Mouse (Mus musculus): ENCODE results near the gene Apopt1. TPM values are rescaled to one million over a fixed set of nuclear protein-coding genes. Genes with fewer than 3 reads are reported as not detected.
A peak's percentile ranks its signal among the peaks of the same experiment; 100 is the strongest.

The Apopt1 gene
- total RNA-seq, 2 experiments from 2014 or later = 36.9 to 37.0 TPM

DNA sequence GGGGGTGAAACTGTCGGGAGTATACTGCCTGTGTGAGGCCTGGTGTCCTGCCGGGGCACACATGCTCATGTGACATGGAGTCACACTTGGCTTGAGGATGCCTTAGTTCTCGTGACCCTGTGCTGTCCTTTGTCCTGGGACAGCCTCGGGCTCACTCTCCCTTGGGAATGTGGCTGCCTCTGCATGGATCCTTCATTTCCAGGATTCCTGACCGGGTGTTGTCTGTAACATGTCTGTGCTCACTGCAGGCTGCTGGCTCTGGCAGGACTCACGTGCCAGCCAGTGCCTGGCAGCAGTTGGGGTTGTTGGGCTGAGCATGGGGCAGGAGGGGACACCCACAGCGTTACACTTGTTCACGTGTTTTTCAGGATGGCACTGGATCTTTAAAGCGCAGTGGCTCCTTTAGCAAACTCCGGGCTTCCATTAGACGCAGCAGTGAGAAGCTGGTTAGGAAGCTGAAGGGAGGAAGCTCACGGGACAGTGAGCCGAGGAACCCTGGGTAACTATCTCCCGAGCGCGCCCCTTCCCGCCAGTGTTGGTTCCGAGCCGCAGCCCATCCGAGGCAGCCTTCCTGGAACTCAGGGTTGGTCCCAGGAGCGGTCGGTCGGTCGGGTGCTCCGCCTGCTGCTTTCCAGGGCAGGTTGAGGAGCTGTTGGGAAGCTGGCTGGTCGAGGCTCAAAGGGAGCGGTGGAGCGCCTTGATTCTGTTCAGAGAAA lies 82.3 kb downstream of the Apopt1 start:
- peak; percentile 54 to 74 for DNase-seq
- intact Hi-C loops (cut with DNase I) = no loop called here

DNA sequence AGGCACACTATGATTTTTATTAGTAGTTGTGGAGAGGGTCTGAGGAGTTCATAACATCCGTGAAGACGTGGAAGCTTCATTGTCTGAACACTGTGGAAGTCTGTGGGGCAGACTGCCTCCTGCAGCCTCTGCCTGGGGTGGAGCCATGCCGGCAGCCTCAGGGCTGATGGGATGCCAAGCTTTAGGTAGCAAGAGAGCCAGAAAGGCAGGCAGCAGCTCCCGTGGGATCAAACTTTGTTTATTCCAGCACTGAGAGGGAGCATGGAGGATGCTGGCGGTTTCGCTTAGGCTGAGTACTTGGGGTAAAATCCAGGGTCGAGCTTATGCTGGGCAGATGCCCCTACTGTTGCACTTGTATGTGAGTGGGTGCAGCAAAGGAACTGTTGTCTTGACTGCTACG lies 84.2 kb downstream of the Apopt1 start:
- intact Hi-C loops (cut with DNase I) = no loop called here
- DNase-seq = no peak

DNA sequence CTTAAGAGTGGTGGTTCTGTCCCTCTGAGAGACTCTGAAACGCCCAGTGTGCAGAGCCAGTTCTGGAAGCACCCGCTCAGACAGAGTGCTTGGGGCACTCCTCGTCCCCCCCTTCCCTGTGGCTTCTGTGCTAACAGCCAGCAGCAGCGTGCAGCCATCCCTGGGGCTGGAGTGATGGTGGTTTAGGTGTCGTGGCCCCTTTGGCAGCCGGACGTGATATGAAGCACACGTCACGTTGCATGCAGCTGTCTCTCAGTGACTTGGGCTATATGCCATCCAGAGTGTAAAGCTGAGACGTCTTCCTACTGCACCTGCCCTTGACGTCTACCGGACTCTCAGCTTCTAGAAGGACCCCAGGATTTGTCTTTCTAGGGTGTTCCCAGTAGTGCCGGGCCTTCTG lies 85.4 kb downstream of the Apopt1 start:
- intact Hi-C loops (cut with DNase I) = no loop called here
- no peak for DNase-seq

DNA sequence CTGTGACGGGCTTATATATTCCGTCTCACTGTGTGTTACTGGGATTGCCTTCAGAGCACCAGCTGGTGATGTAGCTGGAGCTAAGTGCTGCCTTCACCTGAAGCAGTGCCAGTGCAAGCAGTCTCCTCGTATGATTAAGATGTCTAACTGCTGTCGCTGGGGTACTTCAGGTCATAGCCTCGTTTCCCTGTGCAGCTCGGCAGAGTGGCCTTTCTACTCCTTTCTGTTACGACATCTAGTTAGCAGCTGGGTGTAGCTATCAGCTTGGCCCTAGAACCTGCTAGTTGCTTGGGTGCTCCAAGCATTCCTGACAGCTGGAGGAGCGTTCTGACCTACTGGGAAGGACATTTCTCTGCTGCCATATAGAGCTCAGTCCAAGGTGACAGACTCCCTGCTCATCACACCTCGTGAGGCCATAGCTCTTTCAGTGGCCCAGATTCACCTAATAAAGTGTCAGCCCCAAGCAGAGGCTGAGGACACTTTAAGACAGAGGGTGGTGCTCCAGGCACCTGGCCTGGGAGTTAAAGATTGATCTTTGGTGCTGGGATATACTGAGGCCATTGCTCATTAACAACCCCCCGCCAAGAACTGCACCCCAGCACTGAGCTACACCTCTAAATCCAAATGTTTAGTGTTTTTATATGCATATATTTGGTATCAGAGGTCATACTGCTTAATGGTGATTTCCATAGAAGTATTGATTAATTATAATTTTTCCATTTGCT lies 87.6 kb downstream of the Apopt1 start:
- no peak for DNase-seq

DNA sequence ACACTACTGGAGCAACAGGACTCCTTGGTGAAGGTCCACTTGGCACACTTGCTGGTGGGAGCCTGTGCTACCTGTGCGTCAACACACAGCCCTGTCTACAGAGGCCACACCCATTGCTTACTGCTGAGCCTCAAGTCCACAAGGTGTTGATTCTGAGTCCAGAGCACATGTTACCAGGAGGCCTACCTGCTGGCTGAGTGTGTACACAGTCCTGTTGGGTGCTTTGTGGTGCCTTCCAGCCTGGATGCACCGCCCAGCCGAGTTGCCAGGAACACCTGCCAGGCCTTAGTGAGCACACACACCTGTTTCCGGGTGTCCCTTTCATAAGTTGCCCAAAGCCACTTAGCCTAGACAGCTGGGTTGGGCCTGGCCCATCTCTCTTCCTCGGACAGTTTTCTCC lies 90.5 kb downstream of the Apopt1 start:
- intact Hi-C loops (cut with DNase I) = no loop called here
- no peak for DNase-seq

More for the DNA sequence above, 87.6 kb downstream of the Apopt1 start:
- intact Hi-C loops (cut with DNase I) = no loop called here

Other genes starting within 250 kb of the Apopt1 start
- gene Gm266, start 227.4 kb upstream of the Apopt1 start, total RNA-seq (2021) = 1 to 10 TPM; 1.2 to 1.7 TPM
- 100 to 1,000 TPM; 155 to 167 TPM for gene Eif5, start 175.2 kb upstream of the Apopt1 start, total RNA-seq (2021)
- gene Mark3, start 138.7 kb upstream of the Apopt1 start, total RNA-seq (2021) = 10 to 100 TPM; 65.2 to 72.1 TPM
- 100 to 1,000 TPM in 1 of 2 experiments, 10 to 100 TPM in 1; 98.4 to 117 TPM for gene Ckb, start 40.9 kb upstream of the Apopt1 start, total RNA-seq (2021)
- 1 to 10 TPM; 3.3 to 4.7 TPM for gene Trmt61a, start 35.2 kb upstream of the Apopt1 start, total RNA-seq (2021)
- gene Bag5, start within 50 bp of the Apopt1 start, total RNA-seq (2021) = 10 to 100 TPM; 22.6 to 22.7 TPM
- gene Klc1, start 45.6 kb downstream of the Apopt1 start, total RNA-seq (2021) = 100 to 1,000 TPM; 120 to 129 TPM
- gene Xrcc3, start 100.6 kb downstream of the Apopt1 start, total RNA-seq (2021) = 1 to 10 TPM; 2.1 to 3.1 TPM
- 10 to 100 TPM; 55.3 to 59.7 TPM for gene Zfyve21, start 100.9 kb downstream of the Apopt1 start, total RNA-seq (2021)
- gene Ppp1r13b, start 194.8 kb downstream of the Apopt1 start, total RNA-seq (2021) = 10 to 100 TPM; 21.1 to 21.5 TPM

All from heart, postnatal 14 days (tissue).